Mouse (Mus musculus) myocyte (in vitro differentiated cells): ENCODE results near the gene Kcna10.

Experiments used
- E2F4 ChIP-seq: IDR thresholded peaks from one replicate; pipeline ENCODE4 v1.6.1; 2011; ENCODE audit warnings: mild to moderate bottlenecking, control low read depth, moderate library complexity; ENCODE audit not compliant: insufficient read depth
- MAX ChIP-seq: IDR thresholded peaks from one replicate; pipeline ENCODE4 v1.6.1; 2011; ENCODE audit warnings: low read depth, mild to moderate bottlenecking, control low read depth
- POLR2A ChIP-seq: IDR thresholded peaks from one replicate; pipeline ENCODE4 v1.6.1; 2011; ENCODE audit warnings: low read depth, mild to moderate bottlenecking, control low read depth, moderate library complexity; ENCODE audit not compliant: insufficient read length
- TCF12 ChIP-seq: IDR thresholded peaks from one replicate; pipeline ENCODE4 v1.6.1; 2011; ENCODE audit warnings: mild to moderate bottlenecking, control low read depth; ENCODE audit not compliant: poor library complexity, insufficient read depth, severe bottlenecking
- USF1 ChIP-seq: IDR thresholded peaks from one replicate; pipeline ENCODE4 v1.6.1; 2011; ENCODE audit warnings: low read depth, mild to moderate bottlenecking, control low read depth, moderate library complexity

DNA sequence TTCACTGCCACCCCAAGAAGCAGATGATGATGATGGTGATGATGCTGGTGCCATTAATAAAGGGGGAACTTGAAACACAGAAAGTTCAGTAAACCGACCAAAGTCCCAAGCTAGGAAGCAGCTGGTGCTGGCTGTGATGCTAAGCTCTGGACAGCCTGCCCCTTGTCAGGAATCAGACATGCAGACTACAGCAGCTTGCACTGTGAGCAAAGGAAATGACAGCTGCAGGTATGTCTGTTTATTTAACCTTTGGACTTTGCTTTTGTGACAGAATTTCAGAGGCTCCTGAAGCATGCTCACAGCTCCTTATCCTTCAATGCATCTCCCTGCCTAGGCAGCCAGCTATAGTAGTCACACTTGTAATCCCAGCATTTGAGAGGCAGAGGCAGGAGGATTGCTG lies 47.7 kb downstream of the Kcna10 start, which contains the start of gene A630076J17Rik:
- no peak for TF ChIP-seq POLR2A
- TF ChIP-seq TCF12: no peak
- no peak for TF ChIP-seq USF1
- no peak for TF ChIP-seq MAX
- no peak for TF ChIP-seq E2F4
